In genomic region chr13:92469381-92469780, GRCm38 (mm10) we compare ENCODE assay signal across 19 mouse cellular contexts. TPM values are rescaled to one million over a fixed set of nuclear protein-coding genes. Genes with fewer than 3 reads are reported as not detected.
"Had no signal": no experiment of that assay in that cellular context is flagged by ENCODE, and none has a peak within 500 bp of the region (broad histone marks: within the 10 kb centered on the region; RNA-seq: fewer than 3 reads in every experiment).

No protein-coding gene starts in this region.

- ATAC-seq: hindbrain, postnatal 0 days; inflammation-experienced regulatory T-cells, adult 6 months; intestine, embryonic 16.5 days had no signal

- H3K4me3 ChIP-seq: layer of hippocampus, adult 2 months; limb, embryonic 12.5 days; limb, embryonic 15.5 days; lung, embryonic 15.5 days; megakaryocyte, embryonic 14.5 days had no signal

- H3K36me3 ChIP-seq: limb, embryonic 12.5 days; lung, embryonic 15.5 days had no signal

- DNase-seq: left cerebral cortex, postnatal 4 days; lung, adult 18-20 months; lung, postnatal 36 days; midbrain, embryonic 14.5 days; thymus, adult 18-20 months; thymus, postnatal 36 days had no signal

- H3K9me3 ChIP-seq: limb, embryonic 12.5 days; limb, embryonic 15.5 days; lung, embryonic 15.5 days had no signal

- H3K27me3 ChIP-seq: limb, embryonic 12.5 days; limb, embryonic 15.5 days; lung, embryonic 15.5 days; megakaryocyte, embryonic 14.5 days had no signal

- H3K4me1 ChIP-seq: limb, embryonic 12.5 days; limb, embryonic 15.5 days; lung, embryonic 15.5 days; megakaryocyte, embryonic 14.5 days had no signal

- H3K27ac ChIP-seq: hindbrain, postnatal 0 days; layer of hippocampus, adult 2 months; limb, embryonic 12.5 days; limb, embryonic 15.5 days; liver, embryonic 14.5 days; lung, embryonic 15.5 days had no signal

- H3K4me2 ChIP-seq: limb, embryonic 12.5 days; limb, embryonic 15.5 days; lung, embryonic 15.5 days; midbrain, embryonic 11.5 days had no signal

- H3K9ac ChIP-seq: limb, embryonic 12.5 days; limb, embryonic 15.5 days; liver, embryonic 14.5 days; lung, embryonic 15.5 days had no signal

RNA-seq across cellular contexts. Expression of gene Fam151b, which starts 14.4 kb away (rescaled TPM):
- polyA plus RNA-seq: intestine, embryonic 16.5 days; midbrain, embryonic 11.5 days had no signal

RNA-seq across cellular contexts. Expression of gene Ankrd34b, which starts 43.7 kb away (rescaled TPM):
- polyA plus RNA-seq: large intestine, adult 2 months; limb, embryonic 12.5 days; liver, embryonic 14.5 days; small intestine, adult 2 months; spleen, adult 2 months had no signal
